Mouse (Mus musculus) C2C12 (cell line): ENCODE measurements at regions not wholly inside any gene's neighbourhood (a gene's known extent, or its start where the extent isn't known, plus 50 kb on each side); places are given as distances from the start of the nearest gene placed in this dataset.

Source experiments
- CTCF ChIP-seq: IDR thresholded peaks from one replicate; pipeline ENCODE4 v1.5.1; 2011; ENCODE audit not compliant: control insufficient read depth, insufficient read depth, insufficient read length
- MAX ChIP-seq: IDR thresholded peaks from one replicate; pipeline ENCODE4 v1.6.1; 2011; ENCODE audit warnings: mild to moderate bottlenecking, control low read depth
- MYOG ChIP-seq: IDR thresholded peaks from one replicate; pipeline ENCODE4 v1.6.1; 2011; ENCODE audit not compliant: control insufficient read depth, insufficient read length; ENCODE audit errors: extremely low read depth
- USF1 ChIP-seq: IDR thresholded peaks from one replicate; pipeline ENCODE4 v1.6.1; 2011; ENCODE audit warnings: low read depth, mild to moderate bottlenecking, control low read depth, moderate library complexity

DNA sequence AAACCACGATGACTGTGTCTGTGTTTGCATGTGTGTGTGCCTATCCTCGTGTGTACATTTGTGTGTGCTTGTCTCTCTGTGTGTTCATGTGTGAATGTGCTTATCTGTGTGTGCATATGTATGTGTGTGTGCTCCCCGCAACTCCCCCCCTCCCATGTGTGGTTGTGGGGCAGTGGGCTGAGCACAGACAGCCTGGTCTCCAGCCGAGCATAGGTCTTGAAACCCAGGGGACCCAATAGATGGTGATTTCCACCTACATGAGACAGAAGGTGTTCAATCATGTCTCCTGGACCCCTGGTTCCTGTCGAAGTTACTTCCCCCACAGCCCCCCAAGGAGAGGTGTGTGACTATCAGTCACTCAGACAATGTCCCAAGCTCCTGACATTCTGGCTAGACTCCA is 124.6 kb upstream of the Far2 start:
- TF ChIP-seq CTCF (no peak), MYOG (no peak), USF1 (no peak), MAX (no peak)
